ENCODE assay signal across 16 mouse cellular contexts in the genomic region with DNA sequence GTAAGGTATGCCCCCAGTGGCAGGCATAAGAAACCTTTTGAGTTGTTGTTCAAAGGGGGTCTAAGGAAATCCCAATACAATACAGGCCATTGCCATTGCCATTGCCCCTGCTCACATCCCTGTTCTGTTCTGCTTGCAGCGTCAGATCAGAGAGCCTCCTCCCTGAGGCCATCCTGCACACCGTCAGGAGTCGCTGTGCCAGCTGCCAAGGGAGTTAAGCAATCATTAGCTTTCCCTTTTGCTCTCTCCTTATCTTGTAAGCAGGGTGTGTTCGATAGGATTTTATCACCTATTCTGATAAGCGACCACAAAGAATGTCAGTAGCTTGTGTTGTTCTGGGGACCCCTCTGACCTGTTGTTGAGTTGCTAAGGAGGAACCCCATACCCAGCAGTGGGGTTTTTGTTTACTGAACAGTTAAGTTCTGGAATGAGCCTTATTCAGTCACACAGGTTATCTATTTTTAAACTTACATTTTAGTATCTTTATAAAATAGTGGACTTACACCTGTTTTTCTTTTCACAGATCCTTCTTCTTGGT.
DNase-seq lines count a peak whose midpoint lies in the region; ATAC-seq and TF ChIP-seq lines count a peak whose summit lies in the region.
"Had no signal": no experiment of that assay in that cellular context is flagged by ENCODE, and none has a peak within 500 bp of the region (broad histone marks: within the 10 kb centered on the region; RNA-seq: fewer than 3 reads in every experiment).

No protein-coding gene starts in this region.

- H3K9ac ChIP-seq in forebrain, postnatal 0 days: no peak overlapping the region
- no peak overlapping the region for H3K9ac ChIP-seq in forebrain, embryonic 15.5 days (replicated peaks)
- no peak overlapping the region for H3K9ac ChIP-seq in intestine, embryonic 15.5 days
- no peak overlapping the region for H3K9ac ChIP-seq in stomach, embryonic 15.5 days
- H3K9ac ChIP-seq: embryonic facial prominence, embryonic 13.5 days; hindbrain, embryonic 12.5 days had no signal

- H3K9me3 ChIP-seq in forebrain, postnatal 0 days (ENCODE audit: low read length): no peaks in the 10 kb centered on the region
- no peaks in the 10 kb centered on the region for H3K9me3 ChIP-seq in forebrain, embryonic 15.5 days
- no peaks in the 10 kb centered on the region for H3K9me3 ChIP-seq in intestine, embryonic 15.5 days
- H3K9me3 ChIP-seq in stomach, embryonic 15.5 days: no peaks in the 10 kb centered on the region
- H3K9me3 ChIP-seq: embryonic facial prominence, embryonic 13.5 days; heart, embryonic 10.5 days had no signal

- H3K27me3 ChIP-seq in forebrain, postnatal 0 days (ENCODE audit: insufficient read depth, low read length): no peaks in the 10 kb centered on the region
- H3K27me3 ChIP-seq in forebrain, embryonic 15.5 days: no peaks in the 10 kb centered on the region
- peaks cover 2% of the 10 kb centered on the region; the same call in 1 of the 2 replicates for H3K27me3 ChIP-seq in intestine, embryonic 15.5 days (replicated peaks)
- no peaks in the 10 kb centered on the region for H3K27me3 ChIP-seq in stomach, embryonic 15.5 days (replicated peaks)
- H3K27me3 ChIP-seq: embryonic facial prominence, embryonic 13.5 days had no signal

- H3K36me3 ChIP-seq in forebrain, postnatal 0 days (ENCODE audit: insufficient read depth): no peaks in the 10 kb centered on the region
- no peaks in the 10 kb centered on the region for H3K36me3 ChIP-seq in forebrain, embryonic 15.5 days
- no peaks in the 10 kb centered on the region for H3K36me3 ChIP-seq in intestine, embryonic 15.5 days
- no peaks in the 10 kb centered on the region for H3K36me3 ChIP-seq in stomach, embryonic 15.5 days
- H3K36me3 ChIP-seq: embryonic facial prominence, embryonic 13.5 days; hindbrain, embryonic 12.5 days had no signal

- no peaks in the 10 kb centered on the region for H3K4me1 ChIP-seq in forebrain, postnatal 0 days (ENCODE audit: insufficient read depth)
- peaks cover 4% of the 10 kb centered on the region for H3K4me1 ChIP-seq in forebrain, embryonic 15.5 days
- no peaks in the 10 kb centered on the region for H3K4me1 ChIP-seq in intestine, embryonic 15.5 days (replicated peaks)
- no peaks in the 10 kb centered on the region for H3K4me1 ChIP-seq in stomach, embryonic 15.5 days

- DNase-seq in forebrain, postnatal 0 days: no peak
- peak; percentile 20 for DNase-seq in lung, postnatal 36 days
- DNase-seq in lung, postnatal 14 days: no peak
- no peak for DNase-seq in testis, postnatal 14 days (ENCODE audit: low spot score)
- no peak for DNase-seq in thymus, postnatal 10 days (ENCODE audit: low spot score in 2 of 2)
- DNase-seq: B cell, adult 2 months; kidney, postnatal 4 days; right cerebral cortex, postnatal 25 days had no signal

- peak; percentile 23; the same call in 1 of the 2 replicates for TF ChIP-seq CTCF in forebrain, postnatal 0 days (IDR thresholded peaks at IDR 0.05; ENCODE audit: low read depth)

- ATAC-seq in forebrain, postnatal 0 days: no peak
- ATAC-seq in forebrain, embryonic 15.5 days (replicated peaks): no peak
- ATAC-seq in intestine, embryonic 15.5 days: peak; percentile 72
- ATAC-seq in stomach, embryonic 15.5 days (ENCODE audit: insufficient read depth, low FRiP score, low read depth): peak; percentile 77; the same call in 1 of the 2 replicates
- ATAC-seq: forebrain, embryonic 16.5 days; midbrain, embryonic 16.5 days had no signal

- H3K4me3 ChIP-seq in forebrain, postnatal 0 days (ENCODE audit: low read depth, low read length): no peak overlapping the region
- H3K4me3 ChIP-seq in forebrain, embryonic 15.5 days: no peak overlapping the region
- H3K4me3 ChIP-seq in intestine, embryonic 15.5 days (replicated peaks): no peak overlapping the region
- no peak overlapping the region for H3K4me3 ChIP-seq in stomach, embryonic 15.5 days (replicated peaks)
- H3K4me3 ChIP-seq: embryonic facial prominence, embryonic 13.5 days; heart, embryonic 10.5 days; hindbrain, embryonic 12.5 days had no signal

- H3K4me2 ChIP-seq in forebrain, postnatal 0 days (ENCODE audit: low read depth): no peak overlapping the region
- no peak overlapping the region for H3K4me2 ChIP-seq in forebrain, embryonic 15.5 days (replicated peaks)
- no peak overlapping the region for H3K4me2 ChIP-seq in intestine, embryonic 15.5 days (replicated peaks)
- H3K4me2 ChIP-seq in stomach, embryonic 15.5 days: no peak overlapping the region
- H3K4me2 ChIP-seq: embryonic facial prominence, embryonic 13.5 days; hindbrain, embryonic 12.5 days had no signal

- no peak overlapping the region for H3K27ac ChIP-seq in forebrain, postnatal 0 days (ENCODE audit: low read depth, low read length)
- H3K27ac ChIP-seq in forebrain, embryonic 15.5 days (replicated peaks): no peak overlapping the region
- no peak overlapping the region for H3K27ac ChIP-seq in intestine, embryonic 15.5 days
- no peak overlapping the region for H3K27ac ChIP-seq in stomach, embryonic 15.5 days
- H3K27ac ChIP-seq: embryonic facial prominence, embryonic 13.5 days; heart, embryonic 10.5 days; hindbrain, embryonic 12.5 days had no signal

- WGBS in forebrain, postnatal 0 days: 70% methylated on average over 5 of the region's 5 CpGs
- WGBS in forebrain, embryonic 15.5 days: 85% methylated on average over 5 of the region's 5 CpGs
- WGBS in intestine, embryonic 15.5 days: 45% methylated on average over 5 of the region's 5 CpGs
- WGBS in stomach, embryonic 15.5 days: 42% methylated on average over 5 of the region's 5 CpGs

Comparison
In these comparisons a context has a peak if more than half of its experiments do, and no peak if none do; other contexts are left out.
1. ATAC-seq: peak in intestine, embryonic 15.5 days (single experiment) and stomach, embryonic 15.5 days (single experiment); none in forebrain, postnatal 0 days (single experiment) and forebrain, embryonic 15.5 days (single experiment).